Mouse (Mus musculus) embryo, embryonic 11.5 days (tissue): ENCODE data around the gene Lrrc74b.
"Not testable (repeated sequence)": the region's sequence is repeated elsewhere in the genome, so short reads cannot be mapped to it uniquely, and the experiment has no call there.

ENCODE experiments used
- DNase-seq: peaks from one replicate; pipeline ENCODE4 v3.0.0-alpha.2; 2012; ENCODE audit warnings: low read depth, low spot score

Lrrc74b gene

GRCm38 (mm10) chr16:17553910-17554685 lies 6.9 kb downstream of the Lrrc74b start:
- DNase-seq, result no peak

GRCm38 (mm10) chr16:17552837-17553236 lies 8.2 kb downstream of the Lrrc74b start:
- DNase-seq, result no peak

GRCm38 (mm10) chr16:17542632-17543031 lies 18.4 kb downstream of the Lrrc74b start:
- DNase-seq, result no peak

- no peak for DNase-seq
These were observed 24.5 kb downstream of the Lrrc74b start for GRCm38 (mm10) chr16:17536584-17536983.

GRCm38 (mm10) chr16:17532676-17533329 lies 28.2 kb downstream of the Lrrc74b start:
- no peak for DNase-seq

GRCm38 (mm10) chr16:17532271-17532670 lies 28.8 kb downstream of the Lrrc74b start:
- no peak for DNase-seq

GRCm38 (mm10) chr16:17530640-17531288 lies 30.3 kb downstream of the Lrrc74b start, which contains the start of gene Thap7:
Thap7 (minus strand) TSS chr16:17531136.
- peak; percentile 97 for DNase-seq

- DNase-seq, result no peak
These were observed 31.0 kb downstream of the Lrrc74b start for GRCm38 (mm10) chr16:17529981-17530586.

GRCm38 (mm10) chr16:17528276-17528675 lies 32.8 kb downstream of the Lrrc74b start:
- DNase-seq, result no peak

- DNase-seq, result no peak
These were observed 33.4 kb downstream of the Lrrc74b start for GRCm38 (mm10) chr16:17527606-17528005.

- DNase-seq, result no peak
These were observed 34.8 kb downstream of the Lrrc74b start for GRCm38 (mm10) chr16:17526223-17526622.

GRCm38 (mm10) chr16:17525524-17525923 lies 35.5 kb downstream of the Lrrc74b start:
- DNase-seq, result no peak

GRCm38 (mm10) chr16:17524156-17524555 lies 36.9 kb downstream of the Lrrc74b start:
- DNase-seq, result no peak

GRCm38 (mm10) chr16:17518910-17519309 lies 42.1 kb downstream of the Lrrc74b start:
- DNase-seq, result no peak

GRCm38 (mm10) chr16:17511431-17511830 lies 49.6 kb downstream of the Lrrc74b start:
- no peak for DNase-seq

- DNase-seq, result no peak
These were observed 50.4 kb downstream of the Lrrc74b start for GRCm38 (mm10) chr16:17510686-17511085.

- DNase-seq, result no peak
These were observed 50.9 kb downstream of the Lrrc74b start for GRCm38 (mm10) chr16:17510143-17510542.

- no peak for DNase-seq
These were observed 51.8 kb downstream of the Lrrc74b start for GRCm38 (mm10) chr16:17509240-17509597.

GRCm38 (mm10) chr16:17508546-17509239 lies 52.4 kb downstream of the Lrrc74b start, which contains the start of gene Lztr1:
Lztr1 (plus strand) TSS chr16:17508688.
- peak; percentile 79 for DNase-seq

GRCm38 (mm10) chr16:17508031-17508430 lies 53.0 kb downstream of the Lrrc74b start:
- DNase-seq, result not testable (repeated sequence)

- DNase-seq, result no peak
These were observed 54.0 kb downstream of the Lrrc74b start for GRCm38 (mm10) chr16:17507018-17507552.
